Mouse (Mus musculus): ENCODE results near the gene Timeless. TPM values are rescaled to one million over a fixed set of nuclear protein-coding genes. Genes with fewer than 3 reads are reported as not detected.

The Timeless gene
- polyA plus RNA-seq, 1 experiment from 2014 or later, result 66.6 TPM

Other genes starting within 250 kb of the Timeless start
- not detected in 2 replicates for gene Hsd17b6, start 224.5 kb upstream of the Timeless start, polyA plus RNA-seq (2014; fragmentation: Nextera tagmentation; extraction: Ambion mirVana)
- gene Prim1, start 216.9 kb upstream of the Timeless start, polyA plus RNA-seq (2014; fragmentation: Nextera tagmentation; extraction: Ambion mirVana), result 121 and 132 TPM in 2 replicates
- gene Naca, start 196.5 kb upstream of the Timeless start, polyA plus RNA-seq (2014; fragmentation: Nextera tagmentation; extraction: Ambion mirVana), result 1,020 and 1,060 TPM in 2 replicates
- 641 and 733 TPM in 2 replicates for gene Ptges3, start 173.1 kb upstream of the Timeless start, polyA plus RNA-seq (2014; fragmentation: Nextera tagmentation; extraction: Ambion mirVana)
- 2,412 and 2,488 TPM in 2 replicates for gene Atp5b, start 148.8 kb upstream of the Timeless start, polyA plus RNA-seq (2014; fragmentation: Nextera tagmentation; extraction: Ambion mirVana)
- gene Baz2a, start 140.5 kb upstream of the Timeless start, polyA plus RNA-seq (2014; fragmentation: Nextera tagmentation; extraction: Ambion mirVana), result 14.0 and 14.2 TPM in 2 replicates
- 24.5 and 24.6 TPM in 2 replicates for gene Rbms2, start 51.8 kb upstream of the Timeless start, polyA plus RNA-seq (2014; fragmentation: Nextera tagmentation; extraction: Ambion mirVana)
- gene Gls2, start 37.6 kb upstream of the Timeless start, polyA plus RNA-seq (2014; fragmentation: Nextera tagmentation; extraction: Ambion mirVana), result 0.76 and 1.2 TPM in 2 replicates
- 30.7 and 33.7 TPM in 2 replicates for gene Spryd4, start 20.3 kb upstream of the Timeless start, polyA plus RNA-seq (2014; fragmentation: Nextera tagmentation; extraction: Ambion mirVana)
- 0.45 TPM in 1 of 2 replicates, not detected in the other for gene Mip, start 6.2 kb upstream of the Timeless start, polyA plus RNA-seq (2014; fragmentation: Nextera tagmentation; extraction: Ambion mirVana)
- 0.21 and 0.80 TPM in 2 replicates for gene Apon, start 22.0 kb downstream of the Timeless start, polyA plus RNA-seq (2014; fragmentation: Nextera tagmentation; extraction: Ambion mirVana)
- not detected in 2 replicates for gene Apof, start 36.6 kb downstream of the Timeless start, polyA plus RNA-seq (2014; fragmentation: Nextera tagmentation; extraction: Ambion mirVana)
- 12.7 and 13.4 TPM in 2 replicates for gene Stat2, start 38.5 kb downstream of the Timeless start, polyA plus RNA-seq (2014; fragmentation: Nextera tagmentation; extraction: Ambion mirVana)
- gene Il23a, start 66.7 kb downstream of the Timeless start, polyA plus RNA-seq (2014; fragmentation: Nextera tagmentation; extraction: Ambion mirVana), result not detected in 2 replicates
- gene Pan2, start 71.3 kb downstream of the Timeless start, polyA plus RNA-seq (2014; fragmentation: Nextera tagmentation; extraction: Ambion mirVana), result 33.6 and 35.2 TPM in 2 replicates
- gene Cnpy2, start 90.4 kb downstream of the Timeless start, polyA plus RNA-seq (2014; fragmentation: Nextera tagmentation; extraction: Ambion mirVana), result 288 and 305 TPM in 2 replicates
- 246 and 258 TPM in 2 replicates for gene Cs, start 105.7 kb downstream of the Timeless start, polyA plus RNA-seq (2014; fragmentation: Nextera tagmentation; extraction: Ambion mirVana)
- 13.2 and 13.5 TPM in 2 replicates for gene Coq10a, start 136.9 kb downstream of the Timeless start, polyA plus RNA-seq (2014; fragmentation: Nextera tagmentation; extraction: Ambion mirVana)
- 9.3 and 10.4 TPM in 2 replicates for gene Ankrd52, start 145.1 kb downstream of the Timeless start, polyA plus RNA-seq (2014; fragmentation: Nextera tagmentation; extraction: Ambion mirVana)
- not detected in 2 replicates for gene Slc39a5, start 169.2 kb downstream of the Timeless start, polyA plus RNA-seq (2014; fragmentation: Nextera tagmentation; extraction: Ambion mirVana)
- gene Nabp2, start 179.4 kb downstream of the Timeless start, polyA plus RNA-seq (2014; fragmentation: Nextera tagmentation; extraction: Ambion mirVana), result 92.2 and 99.1 TPM in 2 replicates
- 36.4 and 38.9 TPM in 2 replicates for gene Rnf41, start 179.6 kb downstream of the Timeless start, polyA plus RNA-seq (2014; fragmentation: Nextera tagmentation; extraction: Ambion mirVana)
- gene Smarcc2, start 227.2 kb downstream of the Timeless start, polyA plus RNA-seq (2014; fragmentation: Nextera tagmentation; extraction: Ambion mirVana), result 103 and 109 TPM in 2 replicates

Measured in embryonic facial prominence, embryonic 11.5 days (tissue).